Mouse (Mus musculus): Measurements from ENCODE around the gene Tmem184b.

The Tmem184b gene

GRCm38 (mm10) chr15:79368313-79368811 is 35.0 kb downstream of the Tmem184b start:
- DNase-seq (ENCODE audit: low spot score in 2 of 2) = no peak

- DNase-seq (ENCODE audit: low spot score in 2 of 2) = no peak
Observed at GRCm38 (mm10) chr15:79366402-79366801, 37.0 kb downstream of the Tmem184b start.

- DNase-seq (ENCODE audit: low spot score in 2 of 2) = no peak
Observed at GRCm38 (mm10) chr15:79365068-79365467, 38.3 kb downstream of the Tmem184b start.

DNA sequence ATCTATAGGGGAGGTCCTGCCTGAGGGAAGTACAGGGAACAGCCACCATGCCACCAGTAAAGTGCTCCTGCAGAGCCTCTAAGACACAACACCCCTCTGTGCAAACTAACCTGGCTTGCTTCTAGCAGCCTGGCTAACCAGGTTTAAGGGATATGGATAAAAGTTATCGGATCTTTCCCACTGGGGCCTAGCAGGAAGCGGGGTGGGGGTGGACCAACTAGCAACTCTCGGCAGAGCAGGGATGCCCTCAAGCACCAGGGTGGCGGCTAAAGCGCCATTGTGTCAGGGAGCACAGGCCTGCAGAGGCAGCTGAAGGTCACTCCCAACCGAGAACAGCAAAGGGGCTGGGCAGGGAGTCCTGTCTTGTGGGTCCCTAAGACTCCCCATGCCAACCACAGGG is 39.2 kb downstream of the Tmem184b start:
- DNase-seq (ENCODE audit: low spot score in 2 of 2) = no peak

- DNase-seq (ENCODE audit: low spot score in 2 of 2) = no peak
Observed at GRCm38 (mm10) chr15:79361023-79361422, 42.3 kb downstream of the Tmem184b start.

- DNase-seq (ENCODE audit: low spot score in 2 of 2) = no peak
Observed at GRCm38 (mm10) chr15:79360371-79360770, 43.0 kb downstream of the Tmem184b start.

GRCm38 (mm10) chr15:79359954-79360353 is 43.4 kb downstream of the Tmem184b start:
- DNase-seq (ENCODE audit: low spot score in 2 of 2) = no peak

- no peak for DNase-seq (ENCODE audit: low spot score in 2 of 2)
Observed at GRCm38 (mm10) chr15:79357974-79358690, 45.2 kb downstream of the Tmem184b start.

- peak; percentile 47 to 51 for DNase-seq (ENCODE audit: low spot score in 2 of 2)
Observed at GRCm38 (mm10) chr15:79357036-79357911, 46.1 kb downstream of the Tmem184b start.

DNA sequence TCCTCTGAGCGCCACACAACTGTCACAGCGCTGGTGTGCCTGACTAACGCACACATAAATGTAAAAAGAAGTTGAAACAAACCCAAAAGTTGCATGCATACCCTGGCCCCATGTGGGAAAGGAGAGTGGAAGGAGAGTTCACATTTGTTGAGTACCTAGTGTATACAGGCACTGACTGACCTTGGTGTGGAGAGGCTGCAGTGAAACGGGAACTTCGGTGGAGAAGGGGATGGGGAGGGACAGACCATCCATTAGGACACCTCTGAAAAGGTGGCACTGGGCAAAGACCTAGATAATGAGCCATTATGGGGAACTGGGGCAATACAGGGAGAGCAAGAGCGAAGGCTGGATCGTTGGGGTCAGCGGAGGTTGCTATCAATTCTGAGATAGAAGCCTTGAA is 46.9 kb downstream of the Tmem184b start:
- DNase-seq (ENCODE audit: low spot score in 2 of 2) = no peak

- DNase-seq (ENCODE audit: low spot score in 2 of 2) = no peak
Observed at GRCm38 (mm10) chr15:79354619-79355018, 48.8 kb downstream of the Tmem184b start.

DNA sequence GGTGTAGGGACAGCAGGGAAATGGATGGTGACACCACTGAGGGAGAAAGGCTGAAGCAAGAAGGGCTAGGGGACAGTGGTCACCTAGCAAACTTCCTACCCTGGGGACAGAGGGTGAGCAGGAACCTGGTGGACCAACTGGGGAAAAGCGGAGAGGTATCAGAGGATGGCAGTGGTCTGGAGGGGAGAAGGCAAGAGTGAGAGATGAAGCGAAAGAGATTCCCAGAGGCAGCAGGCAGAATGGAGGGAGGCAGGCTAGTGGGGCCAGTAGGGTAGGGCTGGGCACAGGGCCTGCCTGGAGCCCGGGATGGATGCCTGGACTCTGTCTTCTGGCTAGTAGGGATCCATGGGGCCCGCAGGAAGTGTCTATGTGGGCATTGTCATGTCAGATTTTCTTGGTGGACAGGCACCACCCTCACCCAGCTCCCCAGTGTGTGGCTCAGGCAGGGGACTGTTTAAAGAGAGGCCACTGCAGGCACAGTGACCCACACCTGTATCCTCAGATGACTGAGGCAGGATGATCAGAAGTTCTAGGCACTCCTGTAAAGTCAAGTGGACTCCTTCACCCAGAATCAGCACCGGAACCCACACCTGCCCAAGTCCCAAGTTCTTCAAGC is 49.6 kb downstream of the Tmem184b start:
- no peak for DNase-seq (ENCODE audit: low spot score in 2 of 2)

- DNase-seq (ENCODE audit: low spot score in 2 of 2) = no peak
Observed at GRCm38 (mm10) chr15:79352479-79352878, 50.9 kb downstream of the Tmem184b start.

GRCm38 (mm10) chr15:79351331-79351767 is 52.0 kb downstream of the Tmem184b start:
- no peak for DNase-seq (ENCODE audit: low spot score in 2 of 2)

DNA sequence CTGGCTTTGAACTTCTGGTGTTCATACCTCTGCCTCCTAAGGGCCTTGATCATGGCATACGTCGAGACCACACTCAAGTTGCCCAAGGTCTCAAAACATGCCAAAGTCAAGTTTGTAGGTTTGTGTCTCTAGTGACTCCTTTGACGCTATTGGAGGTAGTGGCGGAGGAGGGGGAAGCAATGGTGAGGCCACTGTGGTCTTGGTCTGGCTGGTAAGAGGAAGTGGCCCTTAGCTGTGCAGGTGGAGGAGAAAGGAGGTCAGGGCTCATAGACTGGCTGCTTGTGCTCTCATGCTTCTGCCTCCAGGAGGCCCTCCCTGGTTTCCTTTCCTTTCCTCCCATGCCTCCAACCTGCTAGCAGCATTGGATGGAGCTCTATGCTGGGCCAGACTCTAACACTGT is 52.5 kb downstream of the Tmem184b start:
- no peak for DNase-seq (ENCODE audit: low spot score in 2 of 2)

DNA sequence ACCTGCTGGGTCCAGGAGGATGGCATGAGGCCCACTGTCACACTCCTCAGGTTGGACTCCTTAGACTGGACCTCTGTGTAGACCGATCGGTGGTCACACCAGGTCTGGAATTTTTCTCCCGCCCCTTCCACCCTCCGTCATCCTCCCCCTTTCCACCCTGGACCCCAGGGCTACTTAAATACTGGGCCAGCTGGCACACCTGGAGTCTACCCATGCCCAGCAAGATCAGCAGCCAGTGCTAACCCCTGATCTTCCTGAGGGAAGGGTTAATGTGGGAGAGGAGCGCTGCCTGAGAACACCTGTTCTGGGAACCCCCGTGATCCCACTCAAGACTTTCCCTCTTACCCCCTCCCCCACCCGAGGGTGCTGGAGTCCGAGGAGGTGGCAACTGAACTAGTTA is 54.7 kb downstream of the Tmem184b start:
- no peak for DNase-seq (ENCODE audit: low spot score in 2 of 2)

GRCm38 (mm10) chr15:79347845-79348506 is 55.4 kb downstream of the Tmem184b start:
- DNase-seq (ENCODE audit: low spot score in 2 of 2) = peak in 1 of 2 experiments; percentile 15

DNA sequence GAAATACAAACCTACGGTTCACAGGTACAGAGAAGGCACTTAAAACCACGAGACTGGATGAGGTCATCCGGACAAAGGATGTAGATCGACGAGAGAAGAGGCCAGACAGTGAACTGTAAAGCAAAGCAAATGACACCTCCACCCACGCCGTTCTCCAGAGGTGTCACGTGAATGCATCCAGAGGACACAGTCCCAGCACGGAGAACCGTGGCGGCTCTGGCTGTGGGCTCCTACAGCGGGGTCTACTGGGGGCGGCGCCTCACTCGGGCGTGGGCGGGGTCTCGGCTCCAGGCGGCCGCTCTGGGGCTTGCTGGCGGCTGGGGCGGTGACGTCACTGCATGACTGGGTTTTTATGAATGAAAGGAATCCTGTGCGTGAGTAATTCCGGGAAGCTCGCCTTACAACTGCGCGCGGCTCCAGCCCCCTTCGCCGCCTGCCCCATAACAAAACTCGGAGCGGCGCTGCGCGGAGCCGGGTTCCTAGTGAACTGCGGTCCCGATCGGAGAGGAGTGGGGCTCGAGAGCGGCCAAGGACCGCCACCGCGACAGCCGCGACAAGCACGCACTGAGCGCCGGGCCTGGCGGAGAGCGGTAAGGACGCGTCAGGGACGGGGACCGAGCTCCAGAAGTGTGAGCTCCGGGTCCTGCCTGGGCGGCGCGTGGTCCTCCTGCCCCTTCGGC is 56.1 kb downstream of the Tmem184b start:
- DNase-seq (ENCODE audit: low spot score in 2 of 2) = peak; percentile 73 to 78

GRCm38 (mm10) chr15:79346051-79346793 is 57.1 kb downstream of the Tmem184b start, which contains the start of gene Maff:
Gene Maff (plus strand): TSS chr15:79346621.
- DNase-seq (ENCODE audit: low spot score in 2 of 2) = no peak

- DNase-seq (ENCODE audit: low spot score in 2 of 2) = no peak
Observed at GRCm38 (mm10) chr15:79344627-79345026, 58.7 kb downstream of the Tmem184b start.
